Mouse (Mus musculus) heart, adult 2 months (tissue): ENCODE measurements around the gene Sertad3.

Experiments used
- CTCF ChIP-seq: fragments of 200-600 bp; IDR thresholded peaks from 2 replicates; pipeline ENCODE4 v1.8.1; 2022; ENCODE audit warnings: antibody characterized with exemption, mild to moderate bottlenecking, moderate library complexity
- EP300 ChIP-seq: fragments of 200-500 bp; IDR thresholded peaks from 2 replicates; pipeline ENCODE4 v1.6.1; 2011; ENCODE audit warnings: low read depth, low read length, control low read depth; ENCODE audit not compliant: insufficient read depth
- POLR2A ChIP-seq: fragments of 200-500 bp; IDR thresholded peaks from 2 replicates; pipeline ENCODE4 v1.6.1; 2011; ENCODE audit warnings: mild to moderate bottlenecking, low read depth, low read length, control low read depth; ENCODE audit not compliant: insufficient read depth

DNA sequence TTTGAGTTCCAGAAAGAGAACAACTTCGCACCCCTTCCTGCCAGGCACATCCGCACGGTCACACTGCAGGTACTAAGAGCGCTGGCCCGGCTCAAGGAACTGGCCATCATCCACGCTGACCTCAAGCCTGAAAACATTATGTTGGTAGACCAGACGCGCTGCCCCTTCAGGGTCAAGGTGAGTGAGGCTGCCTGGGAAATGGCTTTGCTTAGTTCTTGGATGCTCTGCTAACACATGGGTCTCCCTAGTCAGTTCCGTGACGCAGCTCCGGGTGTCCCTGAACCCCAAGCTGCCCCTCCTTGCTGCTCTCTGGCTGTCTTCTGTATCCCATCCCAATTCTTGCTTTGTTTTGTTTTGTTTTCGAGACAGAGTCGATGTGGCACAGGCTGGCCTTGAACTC is 50.2 kb downstream of the Sertad3 start:
- TF ChIP-seq POLR2A (no peak), EP300 (no peak), CTCF (no peak)
